Comparison of ENCODE assay signal across 31 mouse cellular contexts in genomic region chr4:119798891-119799290, GRCm38 (mm10).
A peak's percentile ranks its signal among the peaks of the same experiment; 100 is the strongest.
DNase-seq lines count a peak whose midpoint lies in the region; ATAC-seq and TF ChIP-seq lines count a peak whose summit lies in the region.
"Had no signal": no experiment of that assay in that cellular context is flagged by ENCODE, and none has a peak within 500 bp of the region (broad histone marks: within the 10 kb centered on the region; RNA-seq: fewer than 3 reads in every experiment).

No protein-coding gene starts in this region.

- H3K9me3 ChIP-seq in heart, postnatal 0 days (replicated peaks; ENCODE audit: control insufficient read depth, low read length), result no peaks in the 10 kb centered on the region
- H3K9me3 ChIP-seq in kidney, embryonic 15.5 days (replicated peaks), result no peaks in the 10 kb centered on the region
- H3K9me3 ChIP-seq: G1E; hindbrain, embryonic 12.5 days; intestine, embryonic 15.5 days; megakaryocyte, embryonic 14.5 days; neural tube, embryonic 13.5 days; stomach, embryonic 15.5 days had no signal

- no peaks in the 10 kb centered on the region for H3K27me3 ChIP-seq in heart, postnatal 0 days (ENCODE audit: control insufficient read depth, insufficient read depth, low read length)
- H3K27me3 ChIP-seq in cerebellum, adult 2 months (ENCODE audit: control insufficient read depth, insufficient read depth, low read length), result no peaks in the 10 kb centered on the region
- H3K27me3 ChIP-seq in kidney, embryonic 15.5 days, result no peaks in the 10 kb centered on the region
- H3K27me3 ChIP-seq: hindbrain, embryonic 12.5 days; midbrain, embryonic 13.5 days; neural tube, embryonic 13.5 days; stomach, embryonic 15.5 days had no signal

- 61% methylated on average over 3 of the region's 3 CpGs for WGBS in heart, postnatal 0 days
- 13% methylated on average over 3 of the region's 3 CpGs for WGBS in cerebellum, adult 2 months
- WGBS in kidney, embryonic 15.5 days, result 77% methylated on average over 3 of the region's 3 CpGs

- DNase-seq in cerebellum, adult 11 months, result peak; percentile 54
- no peak for DNase-seq in cerebellum, adult 8-10 months
- peak; percentile 26 for DNase-seq in heart, postnatal 0 days (ENCODE audit: low spot score)
- DNase-seq in heart, postnatal 25 days (ENCODE audit: low spot score), result no peak
- peak; percentile 62 to 84 for DNase-seq in cerebellum, adult 2 months
- peak; percentile 68 to 70 for DNase-seq in cerebellum, postnatal 25 days
- DNase-seq in adrenal gland, postnatal 14 days, result no peak
- DNase-seq: adrenal gland, adult 8-10 months; gastrocnemius, adult 2 months; gastrocnemius, postnatal 36 days; heart, postnatal 36 days; kidney, adult 2 months; layer of hippocampus, adult 9-11 months; liver; lung, embryonic 14.5 days; lung, postnatal 4 days; thymus, postnatal 14 days had no signal

- no peak for TF ChIP-seq POLR2A in cerebellum, adult 2 months (IDR thresholded peaks at IDR 0.05; ENCODE audit: borderline replicate concordance, insufficient read depth, low read length)

- TF ChIP-seq EP300 in heart, postnatal 0 days (IDR thresholded peaks at IDR 0.05; ENCODE audit: low read depth), result no peak

- TF ChIP-seq CTCF in heart, postnatal 0 days (IDR thresholded peaks at IDR 0.05; ENCODE audit: low read depth), result no peak
- TF ChIP-seq CTCF in cerebellum, adult 2 months (IDR thresholded peaks at IDR 0.05; ENCODE audit: borderline replicate concordance, insufficient read depth, low read depth, low read length), result peak; percentile 36; the same call in 1 of the 2 replicates

- no peak overlapping the region for H3K9ac ChIP-seq in heart, postnatal 0 days (replicated peaks; ENCODE audit: low read depth, low read length)
- H3K9ac ChIP-seq in kidney, embryonic 15.5 days, result no peak overlapping the region
- H3K9ac ChIP-seq: hindbrain, embryonic 12.5 days; intestine, embryonic 15.5 days; liver, embryonic 14.5 days; lung, embryonic 14.5 days; midbrain, embryonic 13.5 days; neural tube, embryonic 13.5 days; stomach, embryonic 15.5 days had no signal

- no peaks in the 10 kb centered on the region for H3K4me1 ChIP-seq in heart, postnatal 0 days (ENCODE audit: control insufficient read depth, insufficient read depth)
- peaks cover 7% of the 10 kb centered on the region for H3K4me1 ChIP-seq in cerebellum, adult 2 months (ENCODE audit: control insufficient read depth, insufficient read depth, low read length)
- no peaks in the 10 kb centered on the region for H3K4me1 ChIP-seq in kidney, embryonic 15.5 days
- H3K4me1 ChIP-seq: hindbrain, embryonic 12.5 days; intestine, embryonic 15.5 days; midbrain, embryonic 13.5 days; neural tube, embryonic 13.5 days; stomach, embryonic 15.5 days had no signal

- no peak overlapping the region for H3K27ac ChIP-seq in heart, postnatal 0 days (ENCODE audit: low read depth)
- H3K27ac ChIP-seq in cerebellum, adult 2 months (ENCODE audit: insufficient read depth, low read length), result peak overlapping the region; percentile 54; the same call in 1 of the 2 replicates
- no peak overlapping the region for H3K27ac ChIP-seq in kidney, embryonic 15.5 days
- H3K27ac ChIP-seq: gastrocnemius, adult 2 months; hindbrain, embryonic 12.5 days; hindbrain, postnatal 0 days; intestine, embryonic 15.5 days; kidney, postnatal 0 days; liver, embryonic 14.5 days; midbrain, embryonic 13.5 days; neural tube, embryonic 13.5 days; stomach, embryonic 15.5 days had no signal

- intact Hi-C loops in heart, postnatal 25 days (cut with DNase I), result no loop called here

- H3K4me3 ChIP-seq in heart, postnatal 0 days (ENCODE audit: low read depth, low read length), result no peak overlapping the region
- no peak overlapping the region for H3K4me3 ChIP-seq in cerebellum, adult 2 months (replicated peaks; ENCODE audit: insufficient read depth, low read depth, low read length)
- no peak overlapping the region for H3K4me3 ChIP-seq in kidney, embryonic 15.5 days (replicated peaks)
- H3K4me3 ChIP-seq: erythroblast, embryonic 14.5 days; gastrocnemius, adult 2 months; hindbrain, embryonic 12.5 days; intestine, embryonic 15.5 days; megakaryocyte, embryonic 14.5 days; midbrain, embryonic 13.5 days; neural tube, embryonic 13.5 days; stomach, embryonic 15.5 days had no signal

- no peak for ATAC-seq in heart, postnatal 0 days (ENCODE audit: insufficient read depth, low read depth)
- no peak for ATAC-seq in kidney, embryonic 15.5 days (replicated peaks; ENCODE audit: low FRiP score)
- ATAC-seq: forebrain, embryonic 16.5 days; hindbrain, postnatal 0 days; intestine, embryonic 15.5 days; midbrain, embryonic 13.5 days had no signal

- no peak overlapping the region for H3K4me2 ChIP-seq in heart, postnatal 0 days (ENCODE audit: low read depth, low read length)
- H3K4me2 ChIP-seq in kidney, embryonic 15.5 days, result no peak overlapping the region
- H3K4me2 ChIP-seq: heart, embryonic 11.5 days; hindbrain, embryonic 12.5 days; intestine, embryonic 15.5 days; lung, embryonic 14.5 days; midbrain, embryonic 13.5 days; neural tube, embryonic 13.5 days; stomach, embryonic 15.5 days had no signal

- H3K36me3 ChIP-seq in heart, postnatal 0 days (replicated peaks; ENCODE audit: control insufficient read depth, insufficient read depth, low read length), result no peaks in the 10 kb centered on the region
- no peaks in the 10 kb centered on the region for H3K36me3 ChIP-seq in kidney, embryonic 15.5 days
- H3K36me3 ChIP-seq: G1E; hindbrain, embryonic 12.5 days; intestine, embryonic 15.5 days; midbrain, embryonic 13.5 days; neural tube, embryonic 13.5 days; stomach, embryonic 15.5 days had no signal

Comparison
In these comparisons a context has a peak if more than half of its experiments do, and no peak if none do; other contexts are left out.
1. DNase-seq: peak in cerebellum, adult 11 months (single experiment), heart, postnatal 0 days (single experiment), cerebellum, adult 2 months (2 of 2) and cerebellum, postnatal 25 days (2 of 2); none in cerebellum, adult 8-10 months (single experiment), heart, postnatal 25 days (single experiment) and adrenal gland, postnatal 14 days (single experiment).